Mouse (Mus musculus) embryonic facial prominence, embryonic 11.5 days (tissue): Measurements from ENCODE around the gene Vhl. TPM values are rescaled to one million over a fixed set of nuclear protein-coding genes. Genes with fewer than 3 reads are reported as not detected.
A peak's percentile ranks its signal among the peaks of the same experiment; 100 is the strongest.

Experiments used
- ATAC-seq: fragments of 200-750 bp; cut with Nextera tagmentation; replicated peaks from 2 replicates; pipeline ENCODE4 v1.8.0; 2017; ENCODE audit warnings: low read depth; ENCODE audit not compliant: insufficient number of reproducible peaks, low FRiP score, low TSS enrichment
- DNase-seq: peaks from one replicate; pipeline ENCODE4 v3.0.0-alpha.2; 2015; ENCODE audit warnings: low spot score
- H3K27ac ChIP-seq: fragments of 300-500 bp; sonication (generic); replicated peaks from 2 replicates; pipeline ENCODE4 v1.5.1; 2014; ENCODE audit warnings: mild to moderate bottlenecking, low read depth, low read length, control low read depth
- H3K27me3 ChIP-seq: fragments of 300-500 bp; sonication (generic); 2 replicates; pipeline ENCODE4 v1.6.1; 2014; ENCODE audit warnings: mild to moderate bottlenecking, low read length, moderate library complexity, mixed read lengths; ENCODE audit not compliant: control insufficient read depth, insufficient read depth
- H3K36me3 ChIP-seq: fragments of 300-500 bp; sonication (generic); replicated peaks from 2 replicates; pipeline ENCODE4 v1.6.1; 2014; ENCODE audit warnings: low read depth, mild to moderate bottlenecking, low read length, moderate library complexity, mixed read lengths; ENCODE audit not compliant: control insufficient read depth, insufficient read depth
- H3K4me1 ChIP-seq: fragments of 300-500 bp; sonication (generic); 2 replicates; pipeline ENCODE4 v1.6.1; 2014; ENCODE audit warnings: low read length, mixed read lengths; ENCODE audit not compliant: control insufficient read depth, insufficient read depth
- H3K4me2 ChIP-seq: fragments of 300-500 bp; sonication (generic); 2 replicates; pipeline ENCODE4 v1.6.1; 2014; ENCODE audit warnings: low read depth, mild to moderate bottlenecking, control low read depth, low read length, moderate library complexity
- H3K4me3 ChIP-seq: fragments of 300-500 bp; sonication (generic); 2 replicates; pipeline ENCODE4 v1.5.1; 2014; ENCODE audit warnings: low read depth, low read length, control low read depth
- H3K9ac ChIP-seq: fragments of 300-500 bp; sonication (generic); replicated peaks from 2 replicates; pipeline ENCODE4 v1.6.1; 2014; ENCODE audit warnings: mild to moderate bottlenecking, control low read depth, low read length
- H3K9me3 ChIP-seq: fragments of 300-500 bp; sonication (generic); replicated peaks from 2 replicates; pipeline ENCODE4 v1.6.1; 2016; ENCODE audit warnings: mild to moderate bottlenecking, low read length, inconsistent platforms, mixed read lengths; ENCODE audit not compliant: control insufficient read depth
- WGBS: fragments of 180-500 bp; shearing (Covaris S2); extraction: QIAGEN DNeasy Blood & Tissue Kit; methylation state at CpG from one replicate; pipeline ENCODE4 v1.1.7; 2014; 5-methylcytosine and 5-hydroxymethylcytosine counted together
- polyA plus RNA-seq: library from polyadenylated mRNA; unstranded; fragments of >200 nt; fragmentation: Nextera tagmentation; extraction: Ambion mirVana; gene quantifications from 2 replicates; pipeline ENCODE4 v1.2.1, GENCODE M21; 2014

The Vhl gene
- polyA plus RNA-seq, 1 experiment from 2014 or later: 56.9 TPM

DNA sequence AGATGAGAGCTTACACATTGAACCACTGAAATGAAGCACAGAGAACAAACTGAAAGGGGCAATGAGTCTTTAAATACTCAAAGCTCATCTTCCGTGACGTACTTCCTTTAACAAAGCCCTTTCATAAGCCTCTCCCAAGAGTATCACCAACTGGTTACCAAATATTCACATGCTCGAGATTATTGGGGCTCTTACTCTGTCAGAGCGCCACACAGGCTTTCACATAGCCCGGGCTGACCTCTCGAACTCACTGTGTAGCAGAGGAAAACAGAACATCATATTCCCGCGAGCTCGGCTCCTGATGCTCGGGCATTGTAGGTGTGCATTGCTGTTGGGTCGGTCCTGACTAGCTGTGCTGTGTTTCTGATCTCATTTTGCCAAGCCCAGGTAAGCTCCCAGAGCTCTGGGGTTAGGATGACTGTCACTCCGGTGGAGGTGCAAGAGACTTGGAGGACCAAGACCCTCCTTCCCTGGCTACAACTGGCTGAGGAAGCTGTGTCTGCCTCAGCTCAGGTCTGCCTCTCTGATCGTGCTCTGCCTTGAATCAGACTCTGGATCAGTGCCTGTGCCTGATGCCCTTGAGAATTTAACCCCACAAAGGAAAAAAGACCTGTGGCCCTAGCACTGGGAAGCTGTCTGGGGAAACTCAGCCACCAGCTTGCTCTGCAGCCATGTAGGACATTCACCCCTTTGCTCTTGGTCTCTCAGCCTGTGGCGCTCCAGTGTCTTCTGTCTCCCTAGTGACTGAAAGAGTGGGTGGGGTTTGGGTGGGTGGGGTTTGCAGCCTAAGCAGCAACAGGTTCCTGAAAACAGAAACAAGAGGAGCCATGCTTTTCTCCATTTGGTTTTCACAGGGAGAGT lies 37.0 kb downstream of the Vhl start:
- H3K36me3 ChIP-seq: no peaks in the 10 kb centered on the region
- ATAC-seq (no peak), DNase-seq (no peak)
- H3K4me2 ChIP-seq: no peak overlapping the region
- no peaks in the 10 kb centered on the region for H3K27me3 ChIP-seq
- H3K9me3 ChIP-seq: no peaks in the 10 kb centered on the region
- 64% methylated on average over 14 of the region's 14 CpGs for WGBS
- no peak overlapping the region for H3K27ac ChIP-seq
- no peaks in the 10 kb centered on the region for H3K4me1 ChIP-seq
- no peak overlapping the region for H3K9ac ChIP-seq
- no peak overlapping the region for H3K4me3 ChIP-seq

- H3K9ac ChIP-seq: no peak overlapping the region
- H3K36me3 ChIP-seq: no peaks in the 10 kb centered on the region
- DNase-seq: no peak
- no peaks in the 10 kb centered on the region for H3K27me3 ChIP-seq
- no peak overlapping the region for H3K4me3 ChIP-seq
- H3K9me3 ChIP-seq: no peaks in the 10 kb centered on the region
- no peaks in the 10 kb centered on the region for H3K4me1 ChIP-seq
- H3K4me2 ChIP-seq: no peak overlapping the region
- WGBS: 42% methylated on average over 12 of the region's 12 CpGs
- no peak overlapping the region for H3K27ac ChIP-seq
- no peak for ATAC-seq
Measured at GRCm38 (mm10) chr6:113661353-113662241, 37.8 kb downstream of the Vhl start.

- no peaks in the 10 kb centered on the region for H3K4me1 ChIP-seq
- H3K4me2 ChIP-seq: no peak overlapping the region
- no peak overlapping the region for H3K27ac ChIP-seq
- no peak overlapping the region for H3K4me3 ChIP-seq
- no peaks in the 10 kb centered on the region for H3K36me3 ChIP-seq
- WGBS: 95% methylated on average over 8 of the region's 8 CpGs
- no peak overlapping the region for H3K9ac ChIP-seq
- H3K9me3 ChIP-seq: no peaks in the 10 kb centered on the region
- DNase-seq: no peak
- H3K27me3 ChIP-seq: no peaks in the 10 kb centered on the region
- no peak for ATAC-seq
Measured at GRCm38 (mm10) chr6:113662964-113663700, 39.4 kb downstream of the Vhl start.

- no peaks in the 10 kb centered on the region for H3K9me3 ChIP-seq
- H3K4me3 ChIP-seq: no peak overlapping the region
- H3K36me3 ChIP-seq: no peaks in the 10 kb centered on the region
- no peak overlapping the region for H3K27ac ChIP-seq
- no peak overlapping the region for H3K9ac ChIP-seq
- DNase-seq (no peak), ATAC-seq (no peak)
- no peaks in the 10 kb centered on the region for H3K27me3 ChIP-seq
- 87% methylated on average over 7 of the region's 7 CpGs for WGBS
- H3K4me2 ChIP-seq: no peak overlapping the region
- H3K4me1 ChIP-seq: no peaks in the 10 kb centered on the region
Measured at GRCm38 (mm10) chr6:113664305-113664704, 40.5 kb downstream of the Vhl start.

DNA sequence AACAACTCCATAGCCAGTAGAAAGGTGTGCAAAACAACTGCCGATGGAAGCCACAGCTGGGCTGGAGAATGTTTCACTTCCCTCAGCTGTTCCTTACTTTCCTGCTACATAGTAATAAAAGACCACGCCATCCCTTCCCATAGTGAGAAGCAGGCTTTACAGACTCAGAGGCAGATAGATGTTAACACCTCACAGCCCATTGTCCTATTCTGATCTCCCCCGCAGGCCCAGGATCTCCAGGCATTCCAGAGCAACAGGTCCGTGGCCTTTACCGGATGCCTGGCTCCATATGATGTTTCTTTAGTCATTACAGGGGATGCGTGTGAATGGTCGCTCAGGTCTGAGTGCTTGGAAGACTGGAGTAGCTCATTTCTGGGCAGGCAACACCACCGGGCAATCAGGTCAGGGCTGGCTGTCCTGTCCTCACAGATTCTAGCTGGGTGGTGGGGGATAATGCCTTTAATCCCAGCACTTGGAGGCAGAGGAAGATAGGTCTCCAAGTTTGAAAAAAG lies 43.9 kb downstream of the Vhl start:
- Histone ChIP-seq H3K4me3 (no peak overlapping the region), H3K9ac (no peak overlapping the region), H3K9me3 (no peaks in the 10 kb centered on the region), H3K4me2 (no peak overlapping the region), H3K27me3 (no peaks in the 10 kb centered on the region), H3K36me3 (no peaks in the 10 kb centered on the region), H3K4me1 (no peaks in the 10 kb centered on the region), H3K27ac (no peak overlapping the region)
- DNase-seq: no peak
- ATAC-seq: no peak
- 52% methylated on average over 8 of the region's 8 CpGs for WGBS

GRCm38 (mm10) chr6:113668287-113669154 lies 44.8 kb downstream of the Vhl start:
- Histone ChIP-seq H3K4me3 (no peak overlapping the region), H3K36me3 (no peaks in the 10 kb centered on the region), H3K9me3 (no peaks in the 10 kb centered on the region), H3K4me1 (no peaks in the 10 kb centered on the region), H3K9ac (no peak overlapping the region), H3K4me2 (no peak overlapping the region), H3K27me3 (no peaks in the 10 kb centered on the region), H3K27ac (0 out of 2 replicates have a peak overlapping the region, but pooled peaks have one; percentile 2)
- 18% methylated on average over 15 of the region's 15 CpGs for WGBS
- peak; percentile 51 for DNase-seq
- peak; percentile 66 for ATAC-seq

- ATAC-seq: no peak
- DNase-seq: no peak
- no peak overlapping the region for H3K27ac ChIP-seq
Measured at GRCm38 (mm10) chr6:113669821-113670220, 46.1 kb downstream of the Vhl start.

More at GRCm38 (mm10) chr6:113669821-113670220, 46.1 kb downstream of the Vhl start:
- H3K9ac ChIP-seq: no peak overlapping the region
- WGBS: 68% methylated on average over 7 of the region's 7 CpGs
- no peak overlapping the region; the same call in 1 of the 2 replicates for H3K4me2 ChIP-seq
- H3K9me3 ChIP-seq: no peaks in the 10 kb centered on the region
- no peaks in the 10 kb centered on the region for H3K4me1 ChIP-seq
- H3K4me3 ChIP-seq: no peak overlapping the region
- no peaks in the 10 kb centered on the region for H3K27me3 ChIP-seq
- H3K36me3 ChIP-seq: no peaks in the 10 kb centered on the region
